Mouse (Mus musculus) heart, embryonic 10.5 days (tissue): ENCODE results near the gene Hist1h3d. TPM values are rescaled to one million over a fixed set of nuclear protein-coding genes. Genes with fewer than 3 reads are reported as not detected.
"Not testable (repeated sequence)": the region's sequence is repeated elsewhere in the genome, so short reads cannot be mapped to it uniquely, and the experiment has no call there.

Experiments used
- DNase-seq: peaks from one replicate; pipeline ENCODE4 v3.0.0-alpha.2; 2017; ENCODE audit warnings: low spot score
- H3K27ac ChIP-seq: fragments of 300-500 bp; sonication (generic); 2 replicates; pipeline ENCODE4 v1.5.1; 2016; ENCODE audit warnings: mild to moderate bottlenecking
- H3K27me3 ChIP-seq: fragments of 300-500 bp; sonication (generic); 2 replicates; pipeline ENCODE4 v1.6.1; 2016; ENCODE audit warnings: mild to moderate bottlenecking; ENCODE audit not compliant: poor library complexity, insufficient read depth, severe bottlenecking
- H3K36me3 ChIP-seq: fragments of 300-500 bp; sonication (generic); 2 replicates; pipeline ENCODE4 v1.6.1; 2016; ENCODE audit warnings: mild to moderate bottlenecking, moderate library complexity
- H3K4me1 ChIP-seq: fragments of 300-500 bp; sonication (generic); 2 replicates; pipeline ENCODE4 v1.6.1; 2016; ENCODE audit warnings: mild to moderate bottlenecking
- H3K4me3 ChIP-seq: fragments of 300-500 bp; sonication (generic); 2 replicates; pipeline ENCODE4 v1.5.1; 2016; ENCODE audit warnings: mild to moderate bottlenecking, moderate library complexity
- H3K9me3 ChIP-seq: fragments of 300-500 bp; sonication (generic); 2 replicates; pipeline ENCODE4 v1.6.1; 2016; ENCODE audit warnings: mild to moderate bottlenecking, moderate library complexity
- WGBS: fragments of 180-500 bp; shearing (Covaris S2); methylation state at CpG from one replicate; pipeline ENCODE4 v1.1.7; 2016; 5-methylcytosine and 5-hydroxymethylcytosine counted together
- polyA plus RNA-seq: library from polyadenylated mRNA; unstranded; fragments of >200 nt; fragmentation: Nextera tagmentation; extraction: Ambion mirVana; gene quantifications from 2 replicates; pipeline ENCODE4 v1.2.1, GENCODE M21; 2016

The Hist1h3d gene
- polyA plus RNA-seq, 1 experiment from 2014 or later = 5.3 TPM

DNA sequence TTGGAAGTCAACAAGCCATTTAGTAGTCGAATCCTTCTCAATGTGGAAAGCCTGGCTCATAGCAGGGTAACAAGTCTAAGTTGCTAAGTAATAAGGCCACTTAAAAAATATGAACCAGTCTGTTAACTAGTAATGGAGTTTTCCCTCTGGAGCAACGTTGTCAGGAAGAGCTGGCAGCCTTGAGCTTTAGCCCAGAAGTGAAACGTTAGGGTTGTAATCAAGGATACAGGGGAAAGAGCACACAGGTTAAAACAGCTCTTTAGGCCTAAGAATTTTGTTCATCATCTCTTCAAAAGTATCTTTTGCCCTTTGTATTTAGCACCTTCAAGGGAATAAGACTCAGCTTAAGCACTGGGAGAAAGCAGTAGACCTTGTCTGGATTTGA, 24.8 kb upstream of the Hist1h3d start:
- H3K4me3 ChIP-seq = peak overlapping the region; percentile 56
- WGBS = 12% methylated on average over 3 of the region's 3 CpGs
- H3K4me1 ChIP-seq = peaks cover 15% of the 10 kb centered on the region; the same call in 1 of the 2 replicates
- H3K36me3 ChIP-seq = no peaks in the 10 kb centered on the region
- peak overlapping the region; percentile 90 for H3K27ac ChIP-seq
- no peak for DNase-seq
- no peaks in the 10 kb centered on the region for H3K27me3 ChIP-seq
- no peaks in the 10 kb centered on the region for H3K9me3 ChIP-seq

DNA sequence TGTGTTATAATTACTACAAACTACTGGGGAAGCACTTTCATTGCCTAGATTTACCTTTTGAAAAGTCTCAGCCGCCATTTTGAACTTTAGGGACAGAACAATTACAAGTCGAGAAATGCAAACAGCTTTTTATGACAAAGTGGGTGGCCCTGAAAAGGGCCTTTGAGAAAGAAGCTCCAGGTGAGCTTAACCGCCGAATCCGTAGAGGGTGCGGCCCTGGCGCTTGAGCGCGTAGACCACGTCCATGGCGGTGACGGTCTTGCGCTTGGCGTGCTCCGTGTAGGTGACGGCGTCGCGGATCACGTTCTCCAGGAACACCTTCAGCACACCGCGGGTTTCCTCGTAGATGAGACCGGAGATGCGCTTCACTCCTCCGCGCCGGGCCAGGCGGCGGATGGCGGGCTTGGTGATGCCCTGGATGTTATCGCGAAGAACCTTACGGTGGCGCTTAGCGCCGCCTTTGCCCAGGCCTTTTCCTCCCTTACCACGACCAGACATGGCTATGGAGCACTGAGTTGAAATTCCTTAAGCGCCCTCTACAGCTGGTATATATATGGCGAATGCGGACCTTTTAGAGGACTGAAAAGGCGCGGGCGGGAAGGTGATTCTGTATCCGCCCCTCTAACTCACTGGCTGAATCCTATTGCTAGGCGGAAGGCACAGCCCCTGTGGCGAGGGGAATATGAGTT, 24.3 kb upstream of the Hist1h3d start, which contains the start of gene Hist1h4f:
Gene Hist1h4f (minus strand): TSS at position 503 of the 689 bp plus-strand sequence.
- Histone ChIP-seq H3K27ac (peak within 1 kb of the TSS; percentile 90), H3K4me1 (peaks cover 15% of the 10 kb centered on the region; the same call in 1 of the 2 replicates), H3K4me3 (peak within 1 kb of the TSS; percentile 56)
- H3K9me3 ChIP-seq, H3K36me3 ChIP-seq, H3K27me3 ChIP-seq: not testable (repeated sequence)
- under 1% methylated on average over 47 of the region's 47 CpGs for WGBS
- DNase-seq = peak; percentile 98

DNA sequence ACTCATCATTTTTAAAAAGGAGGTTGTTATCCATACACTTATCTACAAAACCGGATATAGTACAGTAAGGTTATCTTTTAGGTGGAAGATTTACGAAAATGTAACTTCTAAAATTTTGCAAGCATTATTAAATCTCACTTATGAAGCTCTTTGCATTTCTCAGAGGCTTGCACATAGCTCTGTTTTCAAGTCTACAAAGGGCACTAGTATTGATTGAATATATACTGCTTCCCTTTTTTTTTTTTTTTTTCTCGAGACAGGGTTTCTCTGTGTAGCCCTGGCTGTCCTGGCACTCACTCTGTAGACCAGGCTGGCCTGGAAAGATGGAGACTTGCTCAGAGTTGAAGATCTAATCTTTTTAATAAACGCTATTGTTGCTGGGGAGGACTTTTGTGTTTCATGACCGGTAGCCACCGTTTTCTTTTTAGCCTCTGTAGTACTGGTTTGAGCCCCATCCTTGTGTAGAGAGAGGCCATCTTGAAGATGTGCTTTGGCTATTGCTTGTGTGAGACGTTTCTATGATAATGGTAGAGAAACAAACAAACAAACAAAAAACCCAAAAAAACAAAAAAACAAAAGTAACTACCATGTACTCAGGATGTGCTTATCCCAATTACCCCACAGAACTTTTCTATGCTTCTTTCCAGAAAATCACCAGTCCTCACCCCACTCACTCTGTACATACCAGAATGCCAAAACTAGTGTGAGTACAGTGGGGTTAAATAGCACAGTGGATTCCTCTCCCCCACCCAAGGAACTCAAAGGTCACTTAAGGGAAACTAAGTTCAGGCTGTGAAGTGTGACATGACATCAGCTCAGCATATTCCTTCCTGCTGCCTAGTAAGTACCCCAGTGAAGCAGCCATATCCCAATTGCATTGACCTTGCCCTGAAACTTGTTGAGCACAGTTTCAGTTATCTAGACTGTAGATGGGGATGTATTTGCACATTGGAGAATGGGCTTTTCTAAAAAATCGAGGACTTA, 23.3 kb upstream of the Hist1h3d start:
- H3K36me3 ChIP-seq = no peaks in the 10 kb centered on the region
- H3K4me1 ChIP-seq = peaks cover 15% of the 10 kb centered on the region; the same call in 1 of the 2 replicates
- H3K9me3 ChIP-seq = no peaks in the 10 kb centered on the region
- no peak for DNase-seq
- 52% methylated on average over 8 of the region's 8 CpGs for WGBS
- peak overlapping the region; percentile 90 for H3K27ac ChIP-seq
- no peaks in the 10 kb centered on the region for H3K27me3 ChIP-seq
- H3K4me3 ChIP-seq = peak overlapping the region; percentile 56

DNA sequence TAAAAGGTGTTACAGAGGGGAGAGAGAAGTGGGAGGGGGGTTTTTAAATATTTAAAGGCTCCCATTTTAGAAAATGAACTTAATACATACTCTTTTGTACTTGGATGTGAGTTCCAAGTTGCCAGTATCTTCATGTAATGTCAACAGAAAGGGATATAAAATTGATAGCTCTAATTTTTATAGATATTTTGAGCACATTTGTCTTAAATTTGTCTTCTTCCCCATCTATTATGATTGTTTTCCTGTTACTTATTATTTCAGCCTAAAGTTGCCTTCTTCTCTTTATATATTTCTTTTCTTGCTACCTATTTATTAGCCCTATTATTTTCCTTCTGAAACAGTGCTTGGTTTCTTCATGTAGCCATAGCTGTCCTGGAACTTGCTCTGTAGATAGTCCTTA, 22.6 kb upstream of the Hist1h3d start, which contains the start of gene Hist1h1d:
Gene Hist1h1d (plus strand): TSS at position 301 of the 400 bp plus-strand sequence.
- H3K4me1 ChIP-seq = peaks cover 15% of the 10 kb centered on the region; the same call in 1 of the 2 replicates
- no peak within 1 kb of the TSS; the same call in 1 of the 2 replicates for H3K4me3 ChIP-seq
- no peaks in the 10 kb centered on the region for H3K36me3 ChIP-seq

DNA sequence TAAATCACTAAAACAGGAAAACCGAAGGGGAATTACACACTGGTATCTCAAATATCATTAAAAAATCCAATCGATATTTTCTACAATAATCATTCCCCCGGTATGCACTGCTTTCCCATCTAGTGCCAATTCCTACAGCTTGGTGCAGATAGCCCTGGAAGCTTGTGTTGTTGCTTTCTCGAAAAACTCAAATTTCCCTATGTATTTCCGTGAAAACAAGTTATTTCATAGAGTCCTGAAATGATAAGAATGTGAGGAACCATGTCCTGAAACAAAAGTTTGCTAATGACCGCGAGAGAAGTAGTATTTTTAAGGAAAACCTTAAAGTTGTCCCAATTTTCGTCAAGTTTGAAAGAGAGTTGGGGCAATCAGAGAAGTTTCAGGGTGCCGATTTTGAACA, 21.2 kb upstream of the Hist1h3d start:
- H3K4me3 ChIP-seq = peak overlapping the region; percentile 68
- no peaks in the 10 kb centered on the region for H3K27me3 ChIP-seq
- no peaks in the 10 kb centered on the region for H3K9me3 ChIP-seq
- DNase-seq = no peak
- H3K27ac ChIP-seq = peak overlapping the region; percentile 90
- WGBS = 24% methylated on average over 9 of the region's 9 CpGs
- peaks cover 15% of the 10 kb centered on the region; the same call in 1 of the 2 replicates for H3K4me1 ChIP-seq
- no peaks in the 10 kb centered on the region for H3K36me3 ChIP-seq

More for the DNA sequence above, 22.6 kb upstream of the Hist1h3d start, which contains the start of gene Hist1h1d:
- no peak for DNase-seq
- Histone ChIP-seq H3K27ac (peak within 1 kb of the TSS; percentile 90), H3K27me3 (no peaks in the 10 kb centered on the region), H3K9me3 (no peaks in the 10 kb centered on the region)

DNA sequence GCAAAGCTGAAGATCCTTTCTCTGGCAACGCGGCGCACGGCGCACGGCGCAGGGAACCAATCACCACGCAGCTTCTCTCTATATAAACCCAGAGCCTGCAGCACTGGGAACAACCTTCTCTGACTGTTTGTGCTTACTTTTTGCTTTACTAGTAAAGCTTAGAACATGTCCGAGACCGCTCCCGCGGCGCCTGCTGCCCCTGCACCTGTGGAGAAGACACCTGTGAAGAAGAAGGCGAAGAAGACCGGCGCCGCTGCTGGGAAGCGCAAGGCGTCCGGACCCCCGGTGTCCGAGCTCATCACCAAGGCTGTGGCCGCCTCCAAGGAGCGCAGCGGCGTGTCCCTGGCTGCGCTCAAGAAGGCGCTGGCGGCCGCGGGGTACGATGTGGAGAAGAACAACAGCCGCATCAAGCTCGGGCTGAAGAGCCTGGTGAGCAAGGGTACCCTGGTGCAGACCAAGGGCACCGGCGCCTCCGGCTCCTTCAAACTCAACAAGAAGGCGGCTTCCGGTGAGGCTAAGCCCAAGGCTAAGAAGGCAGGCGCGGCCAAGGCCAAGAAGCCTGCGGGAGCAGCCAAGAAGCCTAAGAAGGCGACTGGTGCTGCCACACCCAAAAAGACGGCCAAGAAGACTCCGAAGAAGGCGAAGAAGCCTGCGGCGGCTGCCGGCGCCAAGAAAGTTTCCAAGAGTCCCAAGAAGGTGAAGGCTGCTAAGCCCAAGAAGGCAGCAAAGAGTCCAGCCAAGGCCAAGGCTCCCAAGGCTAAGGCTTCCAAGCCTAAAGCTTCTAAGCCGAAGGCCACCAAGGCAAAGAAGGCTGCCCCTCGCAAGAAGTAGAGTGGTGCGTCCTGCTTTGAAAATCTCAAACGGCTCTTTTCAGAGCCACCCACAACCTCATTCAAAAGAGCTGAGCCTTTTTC, 20.4 kb upstream of the Hist1h3d start:
- WGBS = under 1% methylated on average over 54 of the region's 54 CpGs
- peaks cover 15% of the 10 kb centered on the region; the same call in 1 of the 2 replicates for H3K4me1 ChIP-seq

DNA sequence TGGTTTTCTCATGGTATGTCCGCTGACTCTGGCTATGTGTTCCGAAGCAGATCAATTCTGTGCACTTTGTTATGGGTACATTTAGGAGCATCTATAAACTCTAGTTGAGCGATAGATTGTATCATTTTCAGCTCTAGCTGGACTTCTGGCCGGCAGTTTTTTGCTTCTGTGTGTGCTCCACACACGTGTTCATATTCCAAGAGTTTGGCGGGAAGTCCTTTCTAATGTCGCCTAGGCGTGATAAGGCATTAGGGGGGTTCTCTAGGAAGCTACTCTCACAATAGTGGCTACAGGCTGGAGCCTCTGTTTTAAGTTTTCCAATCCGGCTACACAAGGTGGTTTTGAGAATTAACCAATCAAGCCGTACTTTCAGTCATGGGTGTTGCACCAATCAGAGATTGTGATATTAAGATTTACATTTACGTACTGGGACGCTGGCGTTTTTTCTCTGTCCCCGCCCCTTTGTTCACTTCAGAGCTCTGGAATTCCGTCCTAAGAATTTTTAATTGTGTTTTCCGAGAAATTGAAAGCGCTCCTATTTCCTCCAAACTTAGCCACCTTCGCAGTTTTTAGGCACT, 19.6 kb upstream of the Hist1h3d start:
- H3K27me3 ChIP-seq = no peaks in the 10 kb centered on the region
- H3K4me1 ChIP-seq = peaks cover 10% of the 10 kb centered on the region; the same call in 1 of the 2 replicates
- H3K4me3 ChIP-seq = peak overlapping the region; percentile 68
- under 1% methylated on average over 18 of the region's 18 CpGs for WGBS
- DNase-seq = peak; percentile 86
- H3K9me3 ChIP-seq = no peaks in the 10 kb centered on the region
- peak overlapping the region; percentile 90 for H3K27ac ChIP-seq
- no peaks in the 10 kb centered on the region for H3K36me3 ChIP-seq

More for the DNA sequence above, 20.4 kb upstream of the Hist1h3d start:
- Histone ChIP-seq H3K36me3 (no peaks in the 10 kb centered on the region), H3K9me3 (no peaks in the 10 kb centered on the region), H3K4me3 (peak overlapping the region; percentile 68), H3K27ac (peak overlapping the region; percentile 90), H3K27me3 (no peaks in the 10 kb centered on the region)
- DNase-seq = peak; percentile 94

DNA sequence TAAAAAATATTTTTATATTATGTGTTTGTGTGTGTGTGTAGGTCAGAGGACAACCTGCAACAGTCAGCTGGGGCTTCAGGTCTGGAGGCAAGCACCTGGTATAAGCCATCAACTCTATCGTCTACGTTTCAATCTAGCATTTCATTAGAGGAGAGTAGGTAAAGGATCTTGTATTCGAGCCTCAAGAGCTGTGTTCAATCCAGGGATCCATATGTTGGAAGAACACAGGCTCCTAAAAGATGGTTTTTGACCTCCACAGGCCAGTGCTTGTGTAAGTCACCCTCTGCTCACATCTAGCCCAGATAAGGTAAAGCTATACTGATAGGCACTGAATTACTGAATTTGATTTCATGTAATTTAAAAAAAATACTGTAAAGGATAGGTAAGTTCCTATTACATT, 18.7 kb upstream of the Hist1h3d start:
- Histone ChIP-seq H3K4me3 (peak overlapping the region; percentile 27; the same call in 1 of the 2 replicates), H3K9me3 (no peaks in the 10 kb centered on the region), H3K36me3 (no peaks in the 10 kb centered on the region), H3K27me3 (no peaks in the 10 kb centered on the region), H3K4me1 (peaks cover 9% of the 10 kb centered on the region; the same call in 1 of the 2 replicates), H3K27ac (peak overlapping the region; percentile 90)
- DNase-seq = no peak
- WGBS = 59% methylated on average over 3 of the region's 3 CpGs

DNA sequence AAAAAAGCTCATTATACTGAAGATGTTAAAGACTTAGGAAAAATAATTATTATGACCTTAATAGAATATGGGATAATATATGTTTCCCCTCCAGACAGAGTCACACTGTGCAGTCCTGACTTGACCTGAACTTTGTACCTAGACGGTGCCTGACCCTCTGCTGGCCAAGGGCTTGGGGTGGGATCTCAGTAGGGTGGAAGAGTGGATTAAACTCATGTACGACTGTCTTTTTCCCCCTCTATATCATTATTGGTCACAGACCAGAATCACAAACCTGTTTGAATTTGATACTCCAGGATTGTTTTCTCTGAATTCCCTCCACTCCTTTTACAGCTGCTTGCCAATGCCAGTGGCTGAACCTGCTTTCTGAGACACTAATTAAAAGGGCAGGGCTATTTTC, 14.9 kb upstream of the Hist1h3d start:
- not testable (repeated sequence) for DNase-seq, H3K9me3 ChIP-seq, H3K4me3 ChIP-seq, H3K27ac ChIP-seq, H3K4me1 ChIP-seq, H3K36me3 ChIP-seq, H3K27me3 ChIP-seq
- WGBS = 44% methylated on average over 2 of the region's 2 CpGs

DNA sequence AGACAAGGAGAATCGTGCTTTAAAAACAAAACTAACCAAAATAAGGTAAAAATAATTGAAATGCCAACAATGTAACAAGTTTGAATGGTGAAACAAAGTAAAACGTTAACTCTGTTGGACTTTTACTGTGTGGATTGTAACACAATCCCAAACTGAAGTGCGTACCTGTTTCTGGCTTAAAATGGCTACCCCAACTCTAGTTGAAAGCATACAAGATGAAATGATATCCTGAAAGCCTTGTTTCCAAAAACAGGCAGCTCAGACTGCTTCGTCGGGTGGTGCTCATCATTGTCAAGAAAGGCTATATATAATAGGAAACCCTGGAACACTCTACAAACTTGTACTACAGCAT, 14.1 kb upstream of the Hist1h3d start:
- 0% methylated on average over 2 of the region's 5 CpGs for WGBS
- not testable (repeated sequence) for H3K27ac ChIP-seq, H3K27me3 ChIP-seq, H3K4me1 ChIP-seq, H3K36me3 ChIP-seq, H3K9me3 ChIP-seq, DNase-seq
- peak overlapping the region; percentile 55 for H3K4me3 ChIP-seq

DNA sequence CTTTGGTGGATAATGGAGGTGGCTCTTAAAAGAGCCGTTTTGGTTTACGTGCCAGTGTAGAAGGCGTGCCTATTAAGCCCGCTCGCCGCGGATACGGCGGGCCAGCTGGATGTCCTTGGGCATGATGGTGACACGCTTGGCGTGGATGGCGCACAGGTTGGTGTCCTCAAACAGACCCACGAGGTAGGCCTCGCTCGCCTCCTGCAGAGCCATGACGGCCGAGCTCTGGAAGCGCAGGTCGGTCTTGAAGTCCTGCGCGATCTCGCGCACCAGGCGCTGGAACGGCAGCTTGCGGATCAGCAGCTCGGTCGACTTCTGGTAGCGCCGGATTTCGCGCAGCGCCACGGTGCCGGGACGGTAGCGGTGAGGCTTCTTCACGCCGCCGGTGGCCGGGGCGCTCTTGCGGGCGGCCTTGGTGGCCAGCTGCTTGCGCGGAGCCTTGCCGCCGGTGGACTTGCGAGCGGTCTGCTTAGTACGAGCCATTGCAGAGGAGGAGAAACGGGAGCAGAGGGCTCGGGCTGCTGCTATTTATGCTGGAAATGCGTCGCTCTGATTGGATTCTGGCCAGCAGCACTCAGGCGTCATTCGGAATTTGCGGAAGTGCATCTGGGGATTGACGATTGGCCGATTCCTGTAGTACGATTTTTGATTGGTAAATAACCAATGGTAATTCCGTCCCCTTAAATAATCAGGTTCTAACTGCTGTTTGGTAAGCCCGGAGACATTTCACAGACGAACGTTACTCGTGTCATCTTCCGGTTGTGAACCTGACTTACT, 13.5 kb upstream of the Hist1h3d start, which contains the start of gene Hist1h3e:
Gene Hist1h3e (minus strand): TSS at position 487 of the 777 bp plus-strand sequence.
- WGBS = under 1% methylated on average over 64 of the region's 67 CpGs
- H3K27me3 ChIP-seq, H3K4me1 ChIP-seq, H3K9me3 ChIP-seq, H3K36me3 ChIP-seq: not testable (repeated sequence)
- DNase-seq = peak; percentile 98
- peak within 1 kb of the TSS; percentile 95 for H3K27ac ChIP-seq
- peak within 1 kb of the TSS; percentile 55 for H3K4me3 ChIP-seq
